Mouse (Mus musculus): ENCODE measurements around the gene Vmn1r198.
"Not testable (repeated sequence)": the region's sequence is repeated elsewhere in the genome, so short reads cannot be mapped to it uniquely, and the experiment has no call there.

Vmn1r198 gene

DNA sequence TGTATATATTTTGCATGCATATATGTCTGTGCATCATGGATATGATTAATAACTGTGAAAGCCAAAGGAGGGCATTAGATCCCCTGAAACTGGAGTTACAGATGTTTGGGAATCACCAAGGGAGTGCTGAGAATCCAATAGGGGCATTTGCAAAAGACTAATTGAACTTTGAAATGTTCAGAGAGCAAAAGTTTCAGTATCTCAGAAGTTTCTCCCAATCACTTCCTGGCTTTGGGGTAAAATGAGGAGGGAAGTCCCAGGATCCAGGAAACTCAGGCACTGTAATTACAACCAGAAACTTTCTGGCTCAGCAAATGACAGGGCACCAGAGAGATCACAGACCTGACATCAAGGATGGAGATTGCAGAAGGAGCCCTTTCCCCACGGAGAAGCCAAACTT lies at the start of gene Vmn1r198:
Gene Vmn1r198 (plus strand): TSS at position 301 of the 400 bp plus-strand sequence.
- no peak for DNase-seq

GRCm38 (mm10) chr13:22308075-22308474 lies 42.1 kb upstream of the Vmn1r198 start:
- DNase-seq, result not testable (repeated sequence)

DNA sequence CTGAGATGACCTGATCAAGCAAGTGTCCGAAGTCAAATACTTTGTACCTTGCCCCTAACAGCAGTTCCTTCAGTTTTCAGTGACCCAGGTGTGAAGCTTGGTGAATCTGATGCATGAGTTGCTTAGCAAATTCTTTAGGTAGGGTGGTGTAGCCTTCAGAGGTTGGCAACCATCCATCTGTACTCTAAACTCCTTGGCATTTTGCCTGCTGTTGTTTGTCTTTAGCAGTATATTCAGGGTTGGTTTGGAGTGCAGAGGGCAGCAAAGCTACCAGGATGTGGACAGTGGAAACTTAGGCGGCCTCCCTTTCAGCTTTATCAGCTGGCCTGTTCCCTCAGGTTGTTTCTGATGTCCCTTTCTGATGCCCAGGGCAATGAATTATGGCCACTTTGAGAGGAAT lies 34.8 kb upstream of the Vmn1r198 start:
- DNase-seq, result no peak

GRCm38 (mm10) chr13:22317366-22317765 lies 32.8 kb upstream of the Vmn1r198 start:
- DNase-seq, result no peak

DNA sequence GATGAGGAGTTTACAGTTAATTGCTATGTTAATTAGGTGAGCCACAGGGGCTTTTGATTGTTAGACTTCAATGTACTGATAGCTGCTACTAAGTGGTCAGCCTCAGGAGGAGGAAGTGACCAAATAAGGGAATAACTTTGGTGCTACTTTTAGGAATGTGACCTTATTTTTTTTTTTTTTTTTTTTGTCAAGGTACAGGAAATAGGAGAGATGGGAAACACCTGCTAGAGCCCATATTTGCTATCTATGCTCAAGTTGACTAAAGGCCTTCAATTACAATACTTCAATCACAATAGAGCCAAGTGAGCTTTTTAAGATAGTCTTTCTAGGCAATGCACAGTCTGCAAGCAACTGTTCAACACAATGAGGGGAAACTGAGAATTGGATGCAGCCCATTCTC lies 30.1 kb upstream of the Vmn1r198 start:
- DNase-seq, result no peak

GRCm38 (mm10) chr13:22324289-22324688 lies 25.9 kb upstream of the Vmn1r198 start, which contains the start of gene Vmn1r197:
Vmn1r197 (plus strand) TSS chr13:22324589.
- no peak for DNase-seq

GRCm38 (mm10) chr13:22333269-22333668 lies 16.9 kb upstream of the Vmn1r198 start:
- no peak for DNase-seq

- no peak for DNase-seq
Observed at GRCm38 (mm10) chr13:22335565-22335964, 14.6 kb upstream of the Vmn1r198 start.

GRCm38 (mm10) chr13:22350813-22351212 lies 649 bp downstream of the Vmn1r198 start:
- DNase-seq, result no peak

DNA sequence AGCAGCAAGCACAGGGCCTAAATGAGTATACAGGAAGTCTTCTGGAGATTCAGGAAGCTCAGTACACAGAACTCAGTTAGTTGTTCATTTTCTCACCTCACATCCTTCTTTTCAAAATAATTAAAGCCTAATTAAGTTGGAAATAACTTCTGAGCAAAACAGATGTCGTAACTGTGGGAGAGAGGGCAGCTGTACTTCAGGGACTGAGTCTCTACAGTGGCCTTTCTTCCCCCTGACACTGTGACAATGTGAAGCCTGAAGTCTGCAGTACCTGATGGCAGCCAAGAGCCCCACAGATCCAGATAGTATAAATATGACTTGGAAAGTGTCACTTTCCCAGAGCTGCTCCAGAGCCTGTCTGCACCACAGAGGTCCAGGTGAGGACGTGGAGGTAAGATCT lies 29.4 kb downstream of the Vmn1r198 start, which contains the start of gene Vmn1r199:
Gene Vmn1r199 (plus strand): TSS at position 301 of the 400 bp plus-strand sequence.
- no peak for DNase-seq

- DNase-seq, result not testable (repeated sequence)
Observed at GRCm38 (mm10) chr13:22381128-22381527, 31.0 kb downstream of the Vmn1r198 start.

GRCm38 (mm10) chr13:22383401-22383800 lies 33.2 kb downstream of the Vmn1r198 start:
- no peak for DNase-seq

- no peak for DNase-seq
Observed at GRCm38 (mm10) chr13:22387050-22387449, 36.9 kb downstream of the Vmn1r198 start.

DNA sequence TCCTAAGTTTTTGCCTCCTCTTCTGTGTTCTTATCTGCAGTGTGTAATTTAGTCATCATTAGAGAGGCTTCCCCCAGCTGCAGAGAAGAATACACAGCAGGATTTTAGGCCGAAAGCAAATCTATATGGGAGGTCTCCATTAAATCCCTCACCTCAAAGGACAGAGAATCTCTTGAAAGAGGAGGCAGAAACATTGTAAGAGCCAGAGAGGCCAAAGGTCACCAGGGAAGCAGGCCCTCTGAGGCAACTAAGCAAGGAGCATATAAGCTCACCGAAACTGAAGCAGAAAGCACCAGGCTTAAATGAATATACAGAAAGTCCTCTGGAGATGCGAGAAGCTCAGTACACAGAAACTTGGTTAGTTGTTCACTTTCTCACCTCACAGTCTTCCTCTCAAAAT lies 39.9 kb downstream of the Vmn1r198 start, which contains the start of gene Vmn1r200:
Gene Vmn1r200 (plus strand): TSS at position 301 of the 400 bp plus-strand sequence.
- no peak for DNase-seq

DNA sequence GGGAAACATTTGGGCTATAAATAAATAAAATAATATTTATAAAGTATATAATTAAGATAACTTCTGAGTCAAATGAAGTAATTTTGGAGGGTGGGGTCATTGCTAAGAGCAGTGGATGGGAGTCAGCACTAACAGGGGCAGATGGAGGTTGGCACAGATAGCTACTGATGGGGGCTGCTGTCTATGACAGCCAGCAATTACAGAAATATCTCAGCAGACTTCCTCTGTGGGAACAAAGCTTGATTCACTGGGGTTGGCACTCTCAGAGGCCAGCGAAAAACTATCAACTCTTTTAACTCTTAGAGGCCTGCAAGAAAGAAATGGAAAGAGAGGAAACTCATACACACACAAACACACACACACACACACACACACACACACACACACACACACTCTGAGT lies 52.8 kb downstream of the Vmn1r198 start:
- no peak for DNase-seq
